In genomic region chr1:191102730-191103370, GRCm38 (mm10) we compare ENCODE assay signal across 24 mouse cellular contexts. TPM values are rescaled to one million over a fixed set of nuclear protein-coding genes. Genes with fewer than 3 reads are reported as not detected.
DNase-seq lines count a peak whose midpoint lies in the region; ATAC-seq lines count a peak whose summit lies in the region.
"Had no signal": no experiment of that assay in that cellular context is flagged by ENCODE, and none has a peak within 500 bp of the region (broad histone marks: within the 10 kb centered on the region; RNA-seq: fewer than 3 reads in every experiment).

No protein-coding gene starts in this region.

- WGBS in heart, embryonic 10.5 days = 75% methylated on average over 15 of the region's 15 CpGs
- WGBS in hindbrain, embryonic 13.5 days = 84% methylated on average over 15 of the region's 15 CpGs

- ATAC-seq in activated CD4-positive, CD25-positive, alpha-beta regulatory T cell, adult 4 months = peak; percentile 54
- no peak for ATAC-seq in cerebellum, adult (ENCODE audit: insufficient number of reproducible peaks, low FRiP score, low TSS enrichment)
- no peak for ATAC-seq in hindbrain, embryonic 13.5 days (ENCODE audit: low FRiP score)
- ATAC-seq: forebrain, embryonic 16.5 days had no signal

- no peak overlapping the region for H3K9ac ChIP-seq in hindbrain, embryonic 13.5 days
- H3K9ac ChIP-seq: embryonic facial prominence, embryonic 13.5 days; heart, embryonic 15.5 days; hindbrain, embryonic 12.5 days; limb, embryonic 13.5 days; lung, embryonic 15.5 days; midbrain, embryonic 12.5 days had no signal

- peaks cover 14% of the 10 kb centered on the region for H3K4me1 ChIP-seq in heart, embryonic 10.5 days
- H3K4me1 ChIP-seq in hindbrain, embryonic 13.5 days (replicated peaks) = peaks cover 9% of the 10 kb centered on the region

- no peak overlapping the region for H3K27ac ChIP-seq in heart, embryonic 10.5 days
- H3K27ac ChIP-seq in hindbrain, embryonic 13.5 days = no peak overlapping the region
- H3K27ac ChIP-seq: embryonic facial prominence, embryonic 13.5 days; forebrain, embryonic 10.5 days; heart, embryonic 15.5 days; hindbrain, embryonic 12.5 days; limb, embryonic 13.5 days; lung, embryonic 15.5 days; midbrain, embryonic 12.5 days had no signal

- H3K4me2 ChIP-seq in hindbrain, embryonic 13.5 days = no peak overlapping the region
- H3K4me2 ChIP-seq: embryonic facial prominence, embryonic 13.5 days; heart, embryonic 15.5 days; hindbrain, embryonic 12.5 days; limb, embryonic 13.5 days; liver, embryonic 11.5 days; lung, embryonic 15.5 days; midbrain, embryonic 12.5 days had no signal

- no peaks in the 10 kb centered on the region for H3K9me3 ChIP-seq in heart, embryonic 10.5 days
- H3K9me3 ChIP-seq in hindbrain, embryonic 13.5 days = no peaks in the 10 kb centered on the region
- H3K9me3 ChIP-seq: embryonic facial prominence, embryonic 13.5 days; forebrain, embryonic 10.5 days; heart, embryonic 15.5 days; hindbrain, embryonic 12.5 days; lung, embryonic 15.5 days; midbrain, embryonic 12.5 days had no signal

- H3K36me3 ChIP-seq in heart, embryonic 10.5 days = no peaks in the 10 kb centered on the region
- no peaks in the 10 kb centered on the region for H3K36me3 ChIP-seq in hindbrain, embryonic 13.5 days
- H3K36me3 ChIP-seq: embryonic facial prominence, embryonic 13.5 days; forebrain, embryonic 10.5 days; heart, embryonic 15.5 days; hindbrain, embryonic 12.5 days; lung, embryonic 15.5 days; midbrain, embryonic 12.5 days had no signal

- H3K4me3 ChIP-seq in heart, embryonic 10.5 days = no peak overlapping the region
- H3K4me3 ChIP-seq in hindbrain, embryonic 13.5 days = no peak overlapping the region
- H3K4me3 ChIP-seq: embryonic facial prominence, embryonic 13.5 days; forebrain, embryonic 10.5 days; heart, embryonic 15.5 days; hindbrain, embryonic 12.5 days; limb, embryonic 13.5 days; lung, embryonic 15.5 days; midbrain, embryonic 12.5 days had no signal

- peak; percentile 82 for DNase-seq in heart, adult 11 months
- no peak for DNase-seq in heart, embryonic 10.5 days (ENCODE audit: low spot score)
- peak; percentile 57 for DNase-seq in CD4-positive helper T cell, adult 2 months (ENCODE audit: low read depth, low spot score)
- DNase-seq in natural killer cell, adult 2 months (ENCODE audit: low spot score in 2 of 2) = peak; percentile 39 to 51
- DNase-seq in thymus, postnatal 25 days = no peak
- DNase-seq: adrenal gland, adult 8-10 months; cerebellum, adult 11 months; cerebellum, adult 9-11 months; kidney, adult 18-20 months; kidney, postnatal 36 days; thymus, adult 2 months; thymus, postnatal 4 days had no signal

- H3K27me3 ChIP-seq in heart, embryonic 10.5 days (ENCODE audit: insufficient read depth, poor library complexity, severe bottlenecking) = peaks cover 25% of the 10 kb centered on the region
- H3K27me3 ChIP-seq in hindbrain, embryonic 13.5 days = peaks cover 27% of the 10 kb centered on the region

RNA-seq across cellular contexts. Expression of gene Batf3, which starts 5.2 kb away (rescaled TPM):
- polyA plus RNA-seq in heart, embryonic 10.5 days (2016; fragmentation: Nextera tagmentation; extraction: Ambion mirVana) = 4.8 and 7.9 TPM in 2 replicates
- not detected for polyA plus RNA-seq in activated CD4-positive, CD25-positive, alpha-beta regulatory T cell, adult 4 months (2017; shearing (Covaris generic))
- polyA plus RNA-seq in hindbrain, embryonic 13.5 days (2015; fragmentation: Nextera tagmentation; extraction: Ambion mirVana) = 1.4 and 2.5 TPM in 2 replicates

RNA-seq across cellular contexts. Expression of gene Nsl1, which starts 40.0 kb away (rescaled TPM):
- 20.6 and 21.8 TPM in 2 replicates for polyA plus RNA-seq in heart, embryonic 10.5 days (2016; fragmentation: Nextera tagmentation; extraction: Ambion mirVana)
- 1 to 10 TPM; 2.0 to 5.2 TPM for polyA plus RNA-seq in activated CD4-positive, CD25-positive, alpha-beta regulatory T cell, adult 4 months (2017; shearing (Covaris generic))
- 5.0 and 5.7 TPM in 2 replicates for polyA plus RNA-seq in hindbrain, embryonic 13.5 days (2015; fragmentation: Nextera tagmentation; extraction: Ambion mirVana)

RNA-seq across cellular contexts. Expression of gene Tatdn3, which starts 40.1 kb away (rescaled TPM):
- polyA plus RNA-seq in heart, embryonic 10.5 days (2016; fragmentation: Nextera tagmentation; extraction: Ambion mirVana) = 16.6 and 20.7 TPM in 2 replicates
- polyA plus RNA-seq in activated CD4-positive, CD25-positive, alpha-beta regulatory T cell, adult 4 months (2017; shearing (Covaris generic)) = 10 to 100 TPM in 1 of 2 experiments, 1 to 10 TPM in 1; 7.3 to 10.8 TPM
- 14.1 and 14.5 TPM in 2 replicates for polyA plus RNA-seq in hindbrain, embryonic 13.5 days (2015; fragmentation: Nextera tagmentation; extraction: Ambion mirVana)

Comparison
In these comparisons a context has a peak if more than half of its experiments do, and no peak if none do; other contexts are left out.
1. DNase-seq: peak in heart, adult 11 months (single experiment), CD4-positive helper T cell, adult 2 months (single experiment) and natural killer cell, adult 2 months (2 of 2); none in heart, embryonic 10.5 days (single experiment) and thymus, postnatal 25 days (single experiment).